ENCODE assay signal across 8 mouse cellular contexts in the genomic region with DNA sequence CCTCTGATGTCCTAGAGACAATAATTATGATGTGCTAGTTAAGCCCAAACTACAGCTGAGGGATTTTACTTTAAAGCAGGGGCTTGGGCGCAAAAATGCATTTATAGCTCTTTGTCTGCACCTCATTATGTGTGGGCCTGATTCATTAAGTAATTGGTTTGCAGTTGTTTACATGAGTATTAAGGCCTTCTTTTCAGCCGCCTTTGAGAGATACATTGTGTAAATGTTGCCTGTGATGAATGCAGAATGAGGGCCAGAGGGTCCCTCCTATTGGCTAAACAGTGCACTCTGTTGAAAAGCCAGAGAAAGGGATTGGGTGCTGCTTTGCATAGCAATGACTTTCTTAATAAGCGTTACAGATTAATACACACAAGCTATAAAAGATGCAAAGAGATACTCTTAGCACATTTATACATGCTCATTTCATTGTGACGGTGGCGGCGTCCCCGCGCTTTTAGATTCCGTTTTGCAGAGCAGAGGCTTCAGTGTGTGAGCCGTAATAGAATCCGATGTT. TPM values are rescaled to one million over a fixed set of nuclear protein-coding genes. Genes with fewer than 3 reads are reported as not detected.
DNase-seq lines count a peak whose midpoint lies in the region; ATAC-seq lines count a peak whose summit lies in the region.

No protein-coding gene starts in this region.

- peak overlapping the region; percentile 69 for H3K4me2 ChIP-seq in heart, embryonic 12.5 days
- H3K4me2 ChIP-seq in hindbrain, embryonic 12.5 days (replicated peaks), result peak overlapping the region; percentile 55

- H3K4me1 ChIP-seq in heart, embryonic 12.5 days (replicated peaks), result no peaks in the 10 kb centered on the region
- peaks cover 16% of the 10 kb centered on the region for H3K4me1 ChIP-seq in hindbrain, embryonic 12.5 days
- peaks cover 11% of the 10 kb centered on the region for H3K4me1 ChIP-seq in limb, embryonic 10.5 days

- no peak overlapping the region for H3K9ac ChIP-seq in heart, embryonic 12.5 days
- H3K9ac ChIP-seq in hindbrain, embryonic 12.5 days, result peak overlapping the region; percentile 9

- H3K27me3 ChIP-seq in heart, embryonic 12.5 days (replicated peaks), result no peaks in the 10 kb centered on the region
- peaks cover 47% of the 10 kb centered on the region for H3K27me3 ChIP-seq in hindbrain, embryonic 12.5 days
- H3K27me3 ChIP-seq in limb, embryonic 10.5 days (ENCODE audit: low read depth, poor library complexity, severe bottlenecking), result no peaks in the 10 kb centered on the region

- no peak for ATAC-seq in heart, embryonic 12.5 days (ENCODE audit: insufficient number of reproducible peaks, low FRiP score)
- peak; percentile 94 for ATAC-seq in hindbrain, embryonic 12.5 days (ENCODE audit: low FRiP score)

- WGBS in heart, embryonic 12.5 days, result 40% methylated on average over 11 of the region's 11 CpGs
- 16% methylated on average over 11 of the region's 11 CpGs for WGBS in hindbrain, embryonic 12.5 days
- 16% methylated on average over 11 of the region's 11 CpGs for WGBS in limb, embryonic 10.5 days

- H3K4me3 ChIP-seq in heart, embryonic 12.5 days, result peak overlapping the region; percentile 28
- H3K4me3 ChIP-seq in hindbrain, embryonic 12.5 days, result peak overlapping the region; percentile 32
- peak overlapping the region; percentile 46 for H3K4me3 ChIP-seq in limb, embryonic 10.5 days

- no peak for DNase-seq in heart, adult 8-10 months (ENCODE audit: low spot score)
- DNase-seq in embryo, embryonic 10 days (ENCODE audit: low spot score), result peak; percentile 67
- peak; percentile 32 for DNase-seq in limb, embryonic 10.5 days (ENCODE audit: low spot score)
- peak; percentile 46 to 68 for DNase-seq in right cerebral cortex, postnatal 10 days (ENCODE audit: low spot score in 2 of 2)
- no peak for DNase-seq in adrenal gland, postnatal 25 days
- no peak for DNase-seq in ovary, postnatal 14 days (ENCODE audit: low spot score)

- no peaks in the 10 kb centered on the region for H3K9me3 ChIP-seq in heart, embryonic 12.5 days (replicated peaks)
- no peaks in the 10 kb centered on the region; the same call in 1 of the 2 replicates for H3K9me3 ChIP-seq in hindbrain, embryonic 12.5 days (replicated peaks)
- no peaks in the 10 kb centered on the region for H3K9me3 ChIP-seq in limb, embryonic 10.5 days (replicated peaks)

- H3K27ac ChIP-seq in heart, embryonic 12.5 days (ENCODE audit: poor library complexity, severe bottlenecking), result no peak overlapping the region
- peak overlapping the region; percentile 70 for H3K27ac ChIP-seq in hindbrain, embryonic 12.5 days
- no peak overlapping the region; the same call in 1 of the 2 replicates for H3K27ac ChIP-seq in limb, embryonic 10.5 days

- H3K36me3 ChIP-seq in heart, embryonic 12.5 days, result peaks cover under 1% of the 10 kb centered on the region; the same call in 1 of the 2 replicates
- no peaks in the 10 kb centered on the region for H3K36me3 ChIP-seq in hindbrain, embryonic 12.5 days
- no peaks in the 10 kb centered on the region; the same call in 1 of the 2 replicates for H3K36me3 ChIP-seq in limb, embryonic 10.5 days

RNA-seq across cellular contexts. Expression of a gene that starts 54.3 kb away (rescaled TPM):
- polyA plus RNA-seq in heart, embryonic 12.5 days (2016; fragmentation: Nextera tagmentation; extraction: Ambion mirVana), result 62.0 and 64.3 TPM in 2 replicates
- total RNA-seq in heart, adult 8-10 months (2022), result 10 to 100 TPM; 20.7 to 28.7 (median 25.9) TPM
- 88.3 and 93.7 TPM in 2 replicates for polyA plus RNA-seq in hindbrain, embryonic 12.5 days (2016; fragmentation: Nextera tagmentation; extraction: Ambion mirVana)
- 83.7 and 91.2 TPM in 2 replicates for polyA plus RNA-seq in limb, embryonic 10.5 days (2016; fragmentation: Nextera tagmentation; extraction: Ambion mirVana)
- total RNA-seq in adrenal gland, postnatal 25 days (2021), result 62.0 and 80.8 TPM in 2 replicates

Comparison
In these comparisons a context has a peak if more than half of its experiments do, and no peak if none do; other contexts are left out.
1. DNase-seq: peak in embryo, embryonic 10 days (single experiment), limb, embryonic 10.5 days (single experiment) and right cerebral cortex, postnatal 10 days (2 of 2); none in heart, adult 8-10 months (single experiment), adrenal gland, postnatal 25 days (single experiment) and ovary, postnatal 14 days (single experiment).
2. Peak in every context shown above with its lines, with median percentiles within 50 percentile points of each other: H3K4me3 ChIP-seq.